Mouse (Mus musculus) stomach, postnatal 0 days (tissue): ENCODE measurements around the gene Ss18l1.

Experiments
- CTCF ChIP-seq: IDR thresholded peaks from 2 replicates; pipeline ENCODE4 v1.5.1; 2016; ENCODE audit warnings: antibody characterized with exemption, low read depth, mild to moderate bottlenecking, moderate library complexity
- EP300 ChIP-seq: optimal IDR thresholded peaks from 2 replicates; pipeline ENCODE3; 2016; ENCODE audit warnings: antibody characterized with exemption

- TF ChIP-seq EP300 (no peak), CTCF (no peak)
Measured at GRCm38 (mm10) chr2:180017632-180018031, 24.7 kb upstream of the Ss18l1 start.
